Mouse (Mus musculus) stomach, embryonic 16.5 days (tissue): ENCODE data around the gene Bnc1. TPM values are rescaled to one million over a fixed set of nuclear protein-coding genes. Genes with fewer than 3 reads are reported as not detected.

ENCODE experiments used
- ATAC-seq: fragments of 200-750 bp; cut with Nextera tagmentation; 2 replicates; pipeline ENCODE4 v1.8.0; 2017; ENCODE audit warnings: moderate number of reproducible peaks, moderate TSS enrichment; ENCODE audit not compliant: insufficient read depth, low FRiP score
- H3K27ac ChIP-seq: fragments of 300-500 bp; sonication (generic); 2 replicates; pipeline ENCODE4 v1.5.1; 2014; ENCODE audit warnings: low read length
- H3K27me3 ChIP-seq: fragments of 300-500 bp; sonication (generic); 2 replicates; pipeline ENCODE4 v1.6.1; 2014; ENCODE audit warnings: low read length, control low read depth, mixed read lengths; ENCODE audit not compliant: control insufficient read depth, insufficient read depth
- H3K36me3 ChIP-seq: fragments of 300-500 bp; sonication (generic); 2 replicates; pipeline ENCODE4 v1.6.1; 2014; ENCODE audit warnings: low read length; ENCODE audit not compliant: control insufficient read depth, insufficient read depth
- H3K4me1 ChIP-seq: fragments of 300-500 bp; sonication (generic); 2 replicates; pipeline ENCODE4 v1.6.1; 2014; ENCODE audit warnings: low read length, control low read depth, mixed read lengths; ENCODE audit not compliant: control insufficient read depth, insufficient read depth
- H3K4me2 ChIP-seq: fragments of 300-500 bp; sonication (generic); 2 replicates; pipeline ENCODE4 v1.6.1; 2014; ENCODE audit warnings: low read depth, low read length, mixed read lengths
- H3K4me3 ChIP-seq: fragments of 300-500 bp; sonication (generic); replicated peaks from 2 replicates; pipeline ENCODE4 v1.5.1; 2014; ENCODE audit warnings: mild to moderate bottlenecking, low read length
- H3K9ac ChIP-seq: fragments of 300-500 bp; sonication (generic); 2 replicates; pipeline ENCODE4 v1.6.1; 2014; ENCODE audit warnings: low read length
- H3K9me3 ChIP-seq: fragments of 300-500 bp; sonication (generic); replicated peaks from 2 replicates; pipeline ENCODE4 v1.6.1; 2016; ENCODE audit warnings: low read length, control low read depth; ENCODE audit not compliant: control insufficient read depth
- WGBS: fragments of 180-500 bp; shearing (Covaris S2); extraction: QIAGEN DNeasy Blood & Tissue Kit; methylation state at CpG from one replicate; pipeline ENCODE4 v1.1.7; 2014; 5-methylcytosine and 5-hydroxymethylcytosine counted together
- polyA plus RNA-seq: library from polyadenylated mRNA; unstranded; fragments of >200 nt; fragmentation: Nextera tagmentation; extraction: Ambion mirVana; gene quantifications from 2 replicates; pipeline ENCODE4 v1.2.1, GENCODE M21; 2015

The Bnc1 gene
- polyA plus RNA-seq = 2.8 and 3.2 TPM in 2 replicates

DNA sequence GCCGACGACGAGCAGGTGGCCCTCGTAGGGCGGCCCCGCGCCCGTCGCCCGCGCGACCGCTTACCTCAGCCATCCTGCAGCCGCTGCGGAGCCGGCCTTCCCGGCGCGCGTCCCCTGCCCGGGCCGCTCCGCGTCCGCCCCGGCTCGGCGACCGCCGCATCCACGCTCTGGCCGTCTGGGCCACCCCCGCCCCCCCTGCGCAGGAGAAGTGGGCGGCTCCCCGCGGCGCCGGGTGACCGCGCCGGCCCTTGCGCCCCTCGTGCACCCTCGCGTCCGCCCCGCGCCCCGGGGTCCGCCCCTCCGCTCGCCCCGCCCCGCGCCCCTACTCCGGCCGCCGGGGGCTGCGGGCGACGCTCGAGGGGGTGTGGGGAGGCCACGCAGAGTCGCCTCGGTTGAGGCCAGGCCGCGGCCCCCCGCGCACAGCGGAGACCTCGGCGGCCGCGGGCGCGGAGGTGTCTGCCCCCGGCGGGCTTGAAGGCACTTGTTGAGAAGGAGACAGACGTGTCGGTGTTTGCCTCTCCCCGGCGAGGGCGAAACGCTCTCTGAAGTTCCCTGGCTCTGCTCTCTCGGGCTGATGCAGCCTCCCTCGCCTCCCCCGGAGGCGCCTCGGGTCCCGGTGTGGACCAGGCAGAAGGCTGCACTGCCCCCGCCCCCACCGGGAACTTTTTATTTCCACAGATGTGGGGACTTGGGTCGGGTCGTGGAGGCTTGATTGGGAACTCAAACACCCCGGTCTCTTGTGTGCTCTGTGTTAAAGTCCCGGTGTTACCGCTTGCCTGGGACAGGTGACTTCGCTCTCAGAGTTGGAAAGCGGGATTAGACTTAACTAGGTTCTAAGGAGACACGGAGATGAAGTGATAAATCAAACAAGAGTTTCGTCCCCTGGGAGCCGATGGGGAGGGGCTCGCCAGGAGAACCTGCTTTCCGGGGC, at the start of gene Bnc1:
Gene Bnc1 (minus strand): TSS at position 162 of the 931 bp plus-strand sequence.
- peaks cover 7% of the 10 kb centered on the region for H3K4me1 ChIP-seq
- peak within 1 kb of the TSS; percentile 98 for H3K4me2 ChIP-seq
- H3K9ac ChIP-seq = peak within 1 kb of the TSS; percentile 68
- H3K36me3 ChIP-seq = no peaks in the 10 kb centered on the region
- under 1% methylated on average over 89 of the region's 105 CpGs for WGBS
- peak within 1 kb of the TSS; percentile 23; the same call in 1 of the 2 replicates for H3K27ac ChIP-seq
- peaks cover 55% of the 10 kb centered on the region for H3K27me3 ChIP-seq
- peak within 1 kb of the TSS; percentile 59 for H3K4me3 ChIP-seq
- ATAC-seq = peak; percentile 62
- H3K9me3 ChIP-seq = no peaks in the 10 kb centered on the region

DNA sequence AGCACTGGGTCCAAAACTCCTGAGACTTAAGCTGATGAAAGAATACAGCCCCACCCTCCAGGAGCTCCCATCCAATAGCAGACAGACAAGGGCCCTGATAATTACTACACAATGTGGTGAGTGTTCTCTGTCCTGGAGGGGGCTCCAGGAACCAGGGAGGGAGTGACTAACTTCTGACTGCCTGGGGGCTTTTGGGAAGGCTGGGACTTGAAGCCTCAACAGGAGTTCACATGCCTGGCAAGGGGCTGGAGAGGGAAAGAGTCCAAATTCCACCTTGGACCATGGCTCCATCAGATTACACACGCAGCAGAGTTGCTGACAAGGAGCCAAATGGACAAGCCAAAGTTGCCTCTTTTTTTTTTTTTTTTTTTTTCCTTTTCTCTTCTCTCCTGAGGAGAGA, 41.3 kb upstream of the Bnc1 start:
- Histone ChIP-seq H3K36me3 (no peaks in the 10 kb centered on the region), H3K4me3 (no peak overlapping the region), H3K27ac (no peak overlapping the region), H3K4me1 (no peaks in the 10 kb centered on the region), H3K4me2 (no peak overlapping the region), H3K27me3 (no peaks in the 10 kb centered on the region), H3K9me3 (no peaks in the 10 kb centered on the region), H3K9ac (no peak overlapping the region)
- 43% methylated on average over 1 of the region's 1 CpGs for WGBS
- no peak for ATAC-seq

DNA sequence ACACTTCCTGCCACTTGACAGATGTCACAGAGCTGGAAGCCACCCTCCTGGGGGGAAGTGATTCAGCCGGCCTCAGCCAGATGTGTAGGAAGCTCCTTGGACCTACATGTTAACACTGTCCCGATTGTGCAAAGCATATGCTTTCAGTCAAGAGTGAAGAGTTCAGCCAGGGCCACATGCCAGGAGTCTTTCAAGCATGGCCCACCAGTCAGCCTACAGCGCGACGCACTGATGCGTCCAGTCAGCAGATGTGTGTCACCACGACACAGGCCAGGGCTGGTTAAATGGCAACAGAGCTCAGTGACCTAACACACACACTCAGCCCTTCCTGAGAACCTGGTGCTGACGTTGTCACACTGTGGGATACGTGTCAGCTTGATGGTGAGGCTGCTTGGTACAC, 37.6 kb upstream of the Bnc1 start:
- H3K36me3 ChIP-seq = no peaks in the 10 kb centered on the region
- no peaks in the 10 kb centered on the region for H3K9me3 ChIP-seq
- no peaks in the 10 kb centered on the region for H3K4me1 ChIP-seq
- H3K27ac ChIP-seq = no peak overlapping the region
- no peak overlapping the region for H3K4me2 ChIP-seq
- no peak overlapping the region for H3K4me3 ChIP-seq
- 51% methylated on average over 9 of the region's 9 CpGs for WGBS
- no peaks in the 10 kb centered on the region for H3K27me3 ChIP-seq
- no peak for ATAC-seq
- H3K9ac ChIP-seq = no peak overlapping the region

DNA sequence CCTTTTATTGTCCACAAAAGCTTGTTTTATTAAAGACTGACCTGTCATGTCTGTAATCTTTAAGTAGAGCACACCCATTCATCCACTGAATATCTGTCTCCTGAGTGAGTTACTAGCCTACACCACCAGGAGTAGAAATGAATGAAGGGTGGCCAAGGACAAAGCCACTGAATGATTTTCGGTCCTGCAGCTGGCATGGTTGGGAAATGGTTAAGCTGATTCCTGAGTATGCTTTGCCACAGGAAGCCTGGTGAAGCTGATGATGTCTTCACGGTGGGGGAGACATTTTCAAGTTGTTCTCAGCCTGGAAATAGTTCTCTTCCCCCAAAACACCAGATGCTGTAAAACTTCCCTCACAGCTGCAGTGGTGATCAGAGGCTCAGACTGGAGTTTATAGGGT, 33.7 kb upstream of the Bnc1 start:
- H3K9me3 ChIP-seq = no peaks in the 10 kb centered on the region
- no peak overlapping the region for H3K4me2 ChIP-seq
- no peaks in the 10 kb centered on the region for H3K36me3 ChIP-seq
- WGBS = 51% methylated on average over 2 of the region's 2 CpGs
- H3K27me3 ChIP-seq = no peaks in the 10 kb centered on the region
- no peak overlapping the region for H3K9ac ChIP-seq
- no peak for ATAC-seq
- no peak overlapping the region for H3K27ac ChIP-seq
- H3K4me1 ChIP-seq = no peaks in the 10 kb centered on the region
- no peak overlapping the region for H3K4me3 ChIP-seq

DNA sequence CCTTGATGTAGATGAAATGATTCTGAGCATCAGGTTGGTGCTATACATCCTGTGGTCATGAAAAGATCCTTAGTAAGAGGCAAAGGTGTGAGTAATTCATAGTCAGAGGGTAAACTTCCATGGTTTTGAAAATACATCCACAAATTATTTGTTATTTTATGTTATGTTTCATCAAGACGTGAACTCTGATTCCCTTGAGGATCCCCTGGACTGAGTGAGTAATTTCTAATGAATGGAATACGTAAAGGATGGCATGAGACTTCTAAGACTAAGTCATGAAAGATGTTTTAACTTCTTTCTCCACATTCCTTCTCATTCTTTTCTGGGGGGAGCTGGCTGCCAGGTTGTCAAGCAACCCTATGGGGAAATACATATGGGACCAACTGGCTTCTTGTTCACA, 31.6 kb upstream of the Bnc1 start:
- Histone ChIP-seq H3K9ac (no peak overlapping the region), H3K27me3 (no peaks in the 10 kb centered on the region), H3K4me2 (no peak overlapping the region), H3K9me3 (no peaks in the 10 kb centered on the region), H3K4me3 (no peak overlapping the region), H3K27ac (no peak overlapping the region), H3K4me1 (no peaks in the 10 kb centered on the region), H3K36me3 (no peaks in the 10 kb centered on the region)
- 96% methylated on average over 2 of the region's 2 CpGs for WGBS
- ATAC-seq = no peak

DNA sequence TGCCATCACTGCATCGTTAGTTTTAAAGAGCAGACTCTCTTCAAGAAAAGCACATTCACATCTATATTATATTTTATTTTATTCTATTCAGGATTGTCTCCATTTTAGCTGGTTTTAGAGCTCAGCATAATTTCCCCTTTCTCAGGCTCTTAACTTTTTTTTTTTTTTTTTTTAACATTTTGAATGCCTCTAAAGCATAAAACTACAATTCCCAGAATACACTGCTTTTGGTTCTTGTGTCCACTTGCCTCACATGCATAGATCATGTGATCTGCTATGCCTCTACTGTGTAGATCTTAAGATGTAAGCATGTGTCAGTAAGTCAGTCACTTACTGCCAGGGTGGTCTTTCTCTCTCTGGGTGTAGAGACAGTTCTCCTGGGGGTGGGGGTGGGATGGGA, 30.3 kb upstream of the Bnc1 start:
- WGBS = 86% methylated on average over 1 of the region's 1 CpGs
- no peak overlapping the region for H3K4me2 ChIP-seq
- H3K27ac ChIP-seq = no peak overlapping the region
- 0 out of 2 replicates have a peak, but pooled peaks cover 3% of the 10 kb centered on the region for H3K4me1 ChIP-seq
- no peak overlapping the region for H3K9ac ChIP-seq
- no peaks in the 10 kb centered on the region for H3K27me3 ChIP-seq
- no peak for ATAC-seq
- no peaks in the 10 kb centered on the region for H3K9me3 ChIP-seq
- H3K4me3 ChIP-seq = no peak overlapping the region
- H3K36me3 ChIP-seq = no peaks in the 10 kb centered on the region

DNA sequence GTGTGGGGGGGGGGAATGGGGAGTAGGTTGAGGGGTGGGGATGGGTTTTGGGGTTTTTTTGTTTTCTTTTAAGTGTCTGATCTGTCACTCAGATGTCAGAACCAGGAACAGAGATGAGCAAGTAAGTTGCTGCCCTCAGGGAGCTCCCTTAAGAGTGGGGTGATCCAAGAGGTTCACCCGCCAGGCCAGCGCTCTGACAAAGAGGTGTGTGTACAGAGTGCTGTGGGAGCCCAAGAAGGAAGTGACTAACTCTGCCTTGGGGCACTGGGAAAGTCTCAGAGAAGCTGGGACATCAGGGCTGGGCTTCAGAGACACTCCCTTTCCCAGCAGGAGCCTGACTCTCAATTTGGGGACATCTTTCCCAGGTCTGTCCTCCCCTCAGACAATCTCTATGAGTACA, 25.9 kb upstream of the Bnc1 start:
- no peaks in the 10 kb centered on the region for H3K36me3 ChIP-seq
- no peak overlapping the region for H3K4me3 ChIP-seq
- H3K9ac ChIP-seq = no peak overlapping the region
- WGBS = 78% methylated on average over 2 of the region's 2 CpGs
- no peaks in the 10 kb centered on the region for H3K27me3 ChIP-seq
- H3K4me2 ChIP-seq = no peak overlapping the region
- no peaks in the 10 kb centered on the region for H3K9me3 ChIP-seq
- H3K27ac ChIP-seq = no peak overlapping the region
- ATAC-seq = no peak
- H3K4me1 ChIP-seq = peaks cover 11% of the 10 kb centered on the region; the same call in 1 of the 2 replicates

DNA sequence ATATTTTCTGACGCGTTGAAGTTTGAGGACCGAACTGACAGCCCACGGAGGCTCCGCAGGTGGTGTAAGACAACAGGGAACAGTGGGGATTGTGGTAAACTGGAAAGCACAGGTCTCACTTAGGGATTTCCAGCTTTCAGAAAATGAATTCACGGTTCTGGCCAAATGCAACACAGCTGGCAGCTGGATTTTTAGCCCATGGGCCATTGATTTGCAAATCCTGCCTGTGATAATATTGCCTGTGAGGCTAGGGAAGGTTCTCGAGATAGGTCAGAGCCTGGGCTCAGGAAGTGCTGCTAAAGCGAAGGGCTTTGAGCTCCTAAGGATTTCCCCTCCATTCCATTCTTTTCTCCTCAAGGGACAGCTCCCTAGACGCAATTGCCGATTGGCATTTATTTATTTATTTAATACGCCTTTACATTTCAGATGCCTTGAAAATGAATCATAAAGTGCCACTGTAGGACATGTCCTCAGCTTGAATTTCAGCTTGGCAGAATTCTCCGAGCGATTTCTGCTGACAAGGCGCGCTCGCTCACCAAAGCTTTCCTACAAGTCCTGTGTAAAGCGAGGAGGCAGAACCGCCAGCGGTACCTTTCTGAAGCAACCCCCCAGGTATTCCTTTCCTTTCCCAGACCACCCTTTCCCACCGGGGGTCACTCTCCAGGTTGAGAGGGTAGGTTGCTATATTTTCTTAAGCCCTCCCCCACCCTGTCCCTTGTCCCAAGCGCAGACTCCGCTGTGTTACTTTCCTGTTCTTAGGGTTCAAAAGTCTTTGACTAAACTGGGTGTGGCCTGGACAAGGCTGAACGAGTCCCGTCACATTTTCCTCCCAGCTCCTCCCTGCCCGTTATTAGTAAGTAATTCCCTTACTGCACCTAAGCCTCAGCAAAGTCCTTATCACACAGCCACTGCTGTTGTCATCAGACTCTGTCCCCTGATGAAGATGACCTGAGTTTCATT, 24.9 kb upstream of the Bnc1 start:
- Histone ChIP-seq H3K4me2 (peak overlapping the region; percentile 44), H3K9ac (no peak overlapping the region; the same call in 1 of the 2 replicates), H3K27ac (peak overlapping the region; percentile 42; the same call in 1 of the 2 replicates), H3K4me1 (peaks cover 12% of the 10 kb centered on the region; the same call in 1 of the 2 replicates), H3K36me3 (no peaks in the 10 kb centered on the region), H3K27me3 (no peaks in the 10 kb centered on the region), H3K9me3 (no peaks in the 10 kb centered on the region), H3K4me3 (peak overlapping the region; percentile 28)
- peak; percentile 68; the same call in 1 of the 2 replicates for ATAC-seq
- 14% methylated on average over 25 of the region's 25 CpGs for WGBS
